Mouse (Mus musculus): ENCODE measurements at regions not wholly inside any gene's neighbourhood (a gene's known extent, or its start where the extent isn't known, plus 50 kb on each side); places are given as distances from the start of the nearest gene placed in this dataset.
A peak's percentile ranks its signal among the peaks of the same experiment; 100 is the strongest.

- DNase-seq, result no peak
- intact Hi-C loops (cut with DNase I), result no loop called here
Observed at GRCm38 (mm10) chr5:119366296-119366695, 304.2 kb upstream of the Tbx3 start.

GRCm38 (mm10) chr5:119370481-119370880 is 300.0 kb upstream of the Tbx3 start:
- no peak for DNase-seq
- intact Hi-C loops (cut with DNase I), result no loop called here

- intact Hi-C loops (cut with DNase I), result no loop called here
- no peak for DNase-seq
Observed at GRCm38 (mm10) chr5:119370931-119371330, 299.5 kb upstream of the Tbx3 start.

GRCm38 (mm10) chr5:119373774-119374700 is 296.4 kb upstream of the Tbx3 start:
- intact Hi-C loops (cut with DNase I), result no loop called here
- DNase-seq, result no peak

- intact Hi-C loops (cut with DNase I), result no loop called here
- no peak for DNase-seq
Observed at GRCm38 (mm10) chr5:119374861-119375260, 295.6 kb upstream of the Tbx3 start.

- DNase-seq, result no peak
- intact Hi-C loops (cut with DNase I), result no loop called here
Observed at GRCm38 (mm10) chr5:119378261-119378660, 292.2 kb upstream of the Tbx3 start.

- DNase-seq, result no peak
- intact Hi-C loops (cut with DNase I), result no loop called here
Observed at GRCm38 (mm10) chr5:119379915-119380432, 290.5 kb upstream of the Tbx3 start.

- DNase-seq, result no peak
- intact Hi-C loops (cut with DNase I), result no loop called here
Observed at GRCm38 (mm10) chr5:119381495-119381894, 289.0 kb upstream of the Tbx3 start.

- DNase-seq, result no peak
- intact Hi-C loops (cut with DNase I), result no loop called here
Observed at GRCm38 (mm10) chr5:119385506-119385905, 285.0 kb upstream of the Tbx3 start.

- intact Hi-C loops (cut with DNase I), result no loop called here
- DNase-seq, result no peak
Observed at GRCm38 (mm10) chr5:119386821-119387220, 283.6 kb upstream of the Tbx3 start.

- no peak for DNase-seq
- intact Hi-C loops (cut with DNase I), result no loop called here
Observed at GRCm38 (mm10) chr5:119387261-119387660, 283.2 kb upstream of the Tbx3 start.

GRCm38 (mm10) chr5:119388841-119389240 is 281.6 kb upstream of the Tbx3 start:
- no peak for DNase-seq
- intact Hi-C loops (cut with DNase I), result no loop called here

GRCm38 (mm10) chr5:119389384-119389783 is 281.1 kb upstream of the Tbx3 start:
- no peak for DNase-seq
- intact Hi-C loops (cut with DNase I), result no loop called here

GRCm38 (mm10) chr5:119389857-119390256 is 280.6 kb upstream of the Tbx3 start:
- peak in 1 of 2 experiments; percentile 16 for DNase-seq
- intact Hi-C loops (cut with DNase I), result no loop called here

GRCm38 (mm10) chr5:119398475-119398874 is 272.0 kb upstream of the Tbx3 start:
- no peak for DNase-seq
- intact Hi-C loops (cut with DNase I), result no loop called here

GRCm38 (mm10) chr5:119400223-119400935 is 270.1 kb upstream of the Tbx3 start:
- peak; percentile 23 for DNase-seq
- intact Hi-C loops (cut with DNase I), result no loop called here

GRCm38 (mm10) chr5:119401915-119402314 is 268.6 kb upstream of the Tbx3 start:
- intact Hi-C loops (cut with DNase I), result no loop called here
- no peak for DNase-seq

GRCm38 (mm10) chr5:119402651-119403050 is 267.8 kb upstream of the Tbx3 start:
- intact Hi-C loops (cut with DNase I), result no loop called here
- peak in 1 of 2 experiments; percentile 3 for DNase-seq

- intact Hi-C loops (cut with DNase I), result no loop called here
- DNase-seq, result no peak
Observed at GRCm38 (mm10) chr5:119410966-119411365, 259.5 kb upstream of the Tbx3 start.

- intact Hi-C loops (cut with DNase I), result no loop called here
Observed at GRCm38 (mm10) chr5:119415835-119416234, 254.6 kb upstream of the Tbx3 start.

GRCm38 (mm10) chr5:119418486-119418885 is 252.0 kb upstream of the Tbx3 start:
- no peak for DNase-seq
- intact Hi-C loops (cut with DNase I), result no loop called here

More at GRCm38 (mm10) chr5:119415835-119416234, 254.6 kb upstream of the Tbx3 start:
- DNase-seq, result no peak

Measured in heart, postnatal 14 days (tissue).